Mouse (Mus musculus): ENCODE data around the gene Gm14391.
"Not testable (repeated sequence)": the region's sequence is repeated elsewhere in the genome, so short reads cannot be mapped to it uniquely, and the experiment has no call there.

GRCm38 (mm10) chr2:175206732-175207131, at the start of gene Gm14391:
- not testable (repeated sequence) for TF ChIP-seq CTCF (IDR thresholded peaks at IDR 0.05; ENCODE audit: borderline replicate concordance, insufficient read depth, low read length); POLR2A (IDR thresholded peaks at IDR 0.05; ENCODE audit: low read depth, low read length)
